Mouse (Mus musculus) kidney, adult 9 months (tissue): ENCODE measurements at regions not wholly inside any gene's neighbourhood (a gene's known extent, or its start where the extent isn't known, plus 50 kb on each side); places are given as distances from the start of the nearest gene placed in this dataset.

Source experiments
- DNase-seq: peaks from one replicate; pipeline ENCODE4 v3.0.0; 2022

DNA sequence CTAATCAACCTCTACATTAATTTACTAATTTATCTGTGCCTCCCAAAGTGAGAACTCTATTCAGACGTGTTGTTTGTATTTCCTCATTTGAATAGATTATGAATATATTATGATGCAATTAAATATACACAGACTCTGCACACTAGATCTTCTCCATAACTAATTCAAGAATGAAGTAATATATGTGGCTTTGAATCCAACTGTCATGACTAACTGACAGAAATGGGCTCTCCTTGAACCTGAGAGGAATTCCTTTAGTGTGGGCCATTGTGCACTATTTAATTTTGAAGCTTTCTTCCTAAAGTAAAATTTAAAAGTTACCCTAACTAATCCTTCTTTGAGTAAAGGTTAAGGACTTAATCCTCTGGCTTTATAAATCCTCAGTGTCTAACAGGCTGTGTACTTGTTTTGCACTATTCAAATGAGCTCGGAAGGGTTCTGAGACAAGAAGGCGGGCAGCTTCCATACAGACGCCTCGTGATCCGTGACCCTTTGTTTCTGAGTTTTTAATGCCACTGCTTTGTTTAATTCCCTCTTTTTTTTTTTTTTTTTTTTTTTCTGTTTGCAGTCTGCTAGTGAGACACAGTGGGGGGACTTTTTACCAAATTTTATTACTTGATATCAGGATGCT lies 128.0 kb upstream of the Sox2 start:
- no peak for DNase-seq

DNA sequence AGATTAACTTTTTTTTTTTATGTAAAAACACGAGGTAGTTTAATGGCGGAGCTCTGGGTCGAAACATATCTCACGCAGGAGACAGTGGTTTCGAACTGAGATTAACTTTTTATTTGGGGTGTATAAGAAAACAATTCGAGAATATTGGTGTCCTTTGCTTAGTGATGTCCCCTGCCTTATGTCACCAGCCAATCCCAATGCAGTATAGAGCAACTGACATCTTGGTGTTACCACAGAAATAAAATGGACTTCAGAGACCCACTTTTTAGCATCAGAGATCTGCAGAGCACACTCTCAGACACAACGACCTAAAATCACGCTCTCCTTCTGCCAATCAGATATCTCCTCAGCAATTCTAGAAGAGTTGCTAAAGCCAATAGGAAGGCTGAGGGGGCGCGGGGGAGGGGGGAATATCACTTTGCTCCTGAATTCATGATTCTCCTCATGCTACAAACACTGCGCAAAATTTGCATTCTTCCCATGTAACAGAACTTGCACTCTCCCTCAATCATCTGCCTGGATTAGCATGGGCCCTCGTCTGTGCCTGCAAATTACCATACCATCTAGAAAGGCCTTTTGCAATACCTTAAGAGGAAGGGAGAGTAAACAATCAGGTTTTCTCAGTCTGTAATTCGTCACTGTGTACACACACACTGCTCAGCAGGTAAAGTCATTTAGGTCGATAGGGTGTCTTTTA lies 128.7 kb upstream of the Sox2 start:
- DNase-seq, result no peak

DNA sequence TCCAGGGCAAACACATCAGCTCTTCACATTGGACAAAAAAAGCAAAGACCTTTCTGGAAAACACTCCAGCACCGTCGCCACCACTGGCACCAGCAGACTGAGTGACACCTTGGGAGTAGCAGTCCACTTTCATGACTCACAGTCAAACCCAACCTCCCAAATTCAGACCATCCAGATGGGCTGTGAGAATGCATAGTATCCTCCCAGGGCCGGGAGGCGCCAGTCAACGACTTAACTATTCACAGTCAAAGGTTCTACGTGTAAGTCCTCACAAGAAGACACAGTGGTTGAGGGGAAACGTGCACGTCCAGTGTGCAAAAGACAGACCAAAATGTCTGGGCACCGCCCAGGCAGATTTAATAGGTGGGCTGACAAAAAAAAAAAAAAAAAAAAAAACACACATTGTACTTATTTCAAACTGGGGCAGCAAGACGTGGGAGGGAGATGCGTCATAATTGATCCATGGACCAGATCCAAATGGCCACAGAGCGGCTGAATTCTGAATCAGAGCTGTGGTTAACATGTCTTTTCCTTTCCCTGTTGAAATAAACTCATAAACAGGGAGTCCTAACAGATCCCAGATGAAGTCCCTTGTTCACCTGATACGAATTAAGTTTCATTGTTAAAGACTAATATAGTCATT lies 137.6 kb upstream of the Sox2 start:
- DNase-seq, result no peak

GRCm38 (mm10) chr3:34510723-34511122 lies 139.5 kb upstream of the Sox2 start:
- DNase-seq, result no peak

DNA sequence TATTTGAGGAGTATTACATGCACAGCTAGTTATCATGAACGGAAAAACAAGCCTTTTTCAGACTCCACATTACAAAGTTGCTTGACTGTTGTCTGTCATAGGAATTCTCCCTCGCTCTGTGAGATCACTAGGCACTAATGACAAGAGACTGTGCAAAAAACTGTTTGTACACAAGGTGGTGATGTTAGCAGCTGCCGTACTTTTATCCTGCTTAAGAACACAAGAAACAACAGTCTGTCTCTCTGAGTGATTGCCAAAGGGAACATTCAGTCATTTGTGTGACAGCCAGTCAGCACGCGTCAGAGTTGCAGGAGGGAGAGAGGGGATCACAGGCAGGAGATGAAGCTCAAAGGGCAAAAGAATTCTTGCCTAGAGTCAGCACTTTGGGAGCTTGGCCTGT lies 141.0 kb upstream of the Sox2 start:
- DNase-seq, result peak; percentile 18

DNA sequence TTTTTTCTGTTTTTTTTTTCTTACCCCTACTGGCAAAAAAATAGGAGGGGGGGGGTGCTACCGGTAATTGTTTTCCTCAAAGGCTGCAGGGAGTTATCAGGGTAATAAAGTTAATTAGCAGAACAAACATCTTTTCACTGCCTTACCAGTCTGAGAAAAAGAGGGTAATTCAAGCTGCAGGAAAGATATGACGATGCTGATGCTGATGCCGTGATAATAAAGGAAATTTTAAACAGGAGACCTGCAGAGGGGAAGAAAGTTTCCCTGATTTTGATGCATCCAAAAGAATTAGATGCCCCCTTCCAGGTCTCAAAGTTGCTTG lies 145.7 kb upstream of the Sox2 start:
- no peak for DNase-seq

- no peak for DNase-seq
These were observed 146.2 kb upstream of the Sox2 start for GRCm38 (mm10) chr3:34503874-34504572.

DNA sequence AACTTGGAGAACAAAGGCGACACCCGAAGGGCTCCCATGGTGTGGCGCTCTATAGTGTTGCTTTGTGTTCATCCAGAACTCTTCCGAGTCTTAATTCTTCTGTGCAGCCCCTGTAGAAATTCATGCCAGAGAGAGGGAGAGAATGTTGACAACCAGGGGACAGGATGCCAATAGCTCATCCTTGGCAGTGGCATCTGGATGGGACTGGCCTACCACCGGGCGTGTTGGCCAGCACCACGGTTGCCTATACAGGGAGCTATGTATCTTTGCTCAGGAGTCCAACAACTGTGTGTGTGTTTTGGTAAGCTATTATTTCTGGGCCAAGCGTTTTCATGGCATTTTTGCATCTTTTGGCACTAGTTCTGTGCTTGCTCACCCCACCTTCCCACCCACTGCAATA lies 153.4 kb upstream of the Sox2 start:
- DNase-seq, result no peak

GRCm38 (mm10) chr3:34495615-34496014 lies 154.6 kb upstream of the Sox2 start:
- no peak for DNase-seq

DNA sequence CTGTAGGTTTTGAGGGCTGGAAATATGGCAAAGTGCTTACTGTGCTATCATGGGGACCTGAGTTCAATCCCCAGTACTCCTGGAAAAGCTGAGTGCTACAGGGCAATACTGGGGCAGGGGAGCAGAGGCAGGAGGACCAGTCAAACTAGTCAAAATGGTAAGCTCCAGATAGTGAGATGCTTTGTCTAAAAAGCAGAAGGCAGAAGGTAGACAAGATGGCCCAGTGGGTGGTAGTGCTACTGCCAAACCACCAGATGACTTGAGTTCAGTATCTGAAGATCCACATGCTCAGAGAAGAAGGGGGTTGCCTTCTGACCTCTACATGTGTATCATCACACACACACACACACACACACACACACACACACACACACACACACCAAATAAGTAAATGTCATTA lies 156.3 kb upstream of the Sox2 start:
- no peak for DNase-seq

DNA sequence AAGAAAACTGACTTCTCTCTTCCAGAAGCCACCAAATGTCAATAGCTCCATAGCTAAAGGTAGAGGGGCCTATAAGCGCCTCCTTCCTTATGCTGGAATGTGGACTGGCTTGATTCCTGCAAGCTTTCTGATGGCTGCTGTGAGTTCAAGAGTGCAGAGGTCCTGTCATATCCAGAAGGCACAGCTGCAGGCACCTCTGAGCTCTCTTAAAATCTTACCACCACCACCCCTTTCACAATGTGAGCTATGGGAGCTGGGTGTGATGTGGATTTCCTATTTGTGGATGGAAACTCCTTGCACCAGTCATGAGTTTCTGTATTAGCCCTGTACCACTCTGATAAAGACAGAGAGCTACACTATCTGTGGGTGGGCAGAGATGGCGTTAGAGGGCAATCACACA lies 161.2 kb upstream of the Sox2 start:
- DNase-seq, result no peak

DNA sequence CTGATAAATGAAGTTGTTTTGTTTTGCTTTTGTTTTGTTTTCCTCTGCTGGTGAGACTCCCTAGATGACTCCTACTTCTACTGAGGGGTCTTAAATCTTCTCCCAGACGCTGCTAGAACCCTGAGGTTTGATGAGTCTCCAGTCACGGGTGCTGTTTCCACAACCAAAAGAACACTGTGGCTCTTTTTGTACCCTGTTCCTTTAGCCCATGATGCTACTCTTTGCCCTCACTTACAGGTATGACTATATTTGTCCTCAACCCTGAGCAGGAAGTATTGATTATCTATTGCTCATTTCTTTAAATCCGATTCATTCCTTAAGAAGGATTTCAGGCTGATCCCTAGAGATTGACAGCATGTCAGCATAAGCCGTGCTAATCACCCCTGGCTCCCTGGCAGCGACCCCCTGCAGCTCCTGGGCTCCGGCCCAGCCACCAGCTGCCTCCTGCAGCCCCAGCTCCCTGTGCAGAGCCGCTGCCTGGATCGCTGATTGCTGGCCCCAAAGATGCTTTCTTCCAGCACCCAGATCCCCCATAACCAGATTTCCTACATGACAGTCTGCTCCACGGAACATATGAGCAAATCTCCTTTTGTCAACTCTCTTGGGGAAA lies 163.7 kb upstream of the Sox2 start:
- peak; percentile 13 for DNase-seq

DNA sequence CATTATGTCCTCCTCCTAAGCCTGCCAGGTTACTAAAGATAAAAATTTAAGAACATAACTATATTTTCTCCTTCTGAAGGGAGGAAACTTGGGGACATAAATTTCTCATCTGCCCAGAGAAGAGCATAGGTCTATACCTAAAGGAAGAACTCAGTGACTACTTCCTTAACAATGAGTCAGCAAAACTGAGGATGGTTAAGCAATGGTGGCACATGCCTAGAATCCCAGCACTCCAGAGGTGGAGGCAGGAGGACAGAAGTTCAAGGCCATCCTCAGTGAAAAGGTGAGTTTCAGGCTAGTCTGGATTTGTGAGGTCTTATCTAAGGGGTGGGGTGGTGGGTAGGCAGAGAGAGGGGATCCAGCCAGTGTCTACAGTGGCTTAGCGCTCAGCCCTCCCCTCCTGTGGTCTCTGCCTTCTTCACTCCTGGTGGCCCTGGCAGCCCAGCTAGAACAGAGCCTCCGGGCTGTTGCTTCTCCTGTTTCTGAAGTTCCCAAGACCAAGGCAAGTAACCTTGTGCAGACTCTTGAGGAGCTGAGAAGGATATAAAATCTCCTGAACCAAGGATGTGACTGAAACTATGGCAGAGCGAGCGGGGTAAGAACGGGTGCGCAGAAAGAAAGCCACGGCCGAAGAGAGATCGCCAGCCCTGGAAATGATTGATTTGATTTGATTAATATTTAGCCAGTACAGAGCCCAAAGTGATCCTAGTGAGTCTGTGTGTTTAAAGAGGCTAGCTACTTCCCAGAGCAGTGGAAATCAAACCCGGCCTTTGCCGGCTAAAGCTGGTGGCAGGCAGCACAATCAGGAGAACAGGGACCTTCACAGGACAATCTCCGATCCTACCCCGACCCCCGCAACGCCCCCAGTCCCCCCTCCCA lies 164.6 kb upstream of the Sox2 start:
- DNase-seq, result peak; percentile 82

DNA sequence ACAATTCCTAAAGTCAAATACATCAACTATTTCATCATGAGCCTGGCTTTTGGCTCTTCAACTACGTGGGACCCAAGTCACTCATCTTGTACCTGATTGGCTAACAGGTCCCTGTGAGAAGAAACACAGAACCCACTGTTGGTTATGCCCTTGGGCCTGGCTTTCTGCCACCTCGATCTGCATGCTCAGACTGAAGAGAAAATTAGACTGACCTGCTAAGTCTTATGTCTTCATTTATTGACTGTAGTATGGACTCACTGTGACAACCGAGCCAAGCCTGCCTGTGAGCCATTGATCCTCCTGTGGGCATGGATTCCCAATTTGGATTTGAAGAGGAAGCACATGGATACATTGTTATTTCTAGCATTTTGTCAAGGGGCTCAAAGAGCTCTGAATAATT lies 166.3 kb upstream of the Sox2 start:
- no peak for DNase-seq

DNA sequence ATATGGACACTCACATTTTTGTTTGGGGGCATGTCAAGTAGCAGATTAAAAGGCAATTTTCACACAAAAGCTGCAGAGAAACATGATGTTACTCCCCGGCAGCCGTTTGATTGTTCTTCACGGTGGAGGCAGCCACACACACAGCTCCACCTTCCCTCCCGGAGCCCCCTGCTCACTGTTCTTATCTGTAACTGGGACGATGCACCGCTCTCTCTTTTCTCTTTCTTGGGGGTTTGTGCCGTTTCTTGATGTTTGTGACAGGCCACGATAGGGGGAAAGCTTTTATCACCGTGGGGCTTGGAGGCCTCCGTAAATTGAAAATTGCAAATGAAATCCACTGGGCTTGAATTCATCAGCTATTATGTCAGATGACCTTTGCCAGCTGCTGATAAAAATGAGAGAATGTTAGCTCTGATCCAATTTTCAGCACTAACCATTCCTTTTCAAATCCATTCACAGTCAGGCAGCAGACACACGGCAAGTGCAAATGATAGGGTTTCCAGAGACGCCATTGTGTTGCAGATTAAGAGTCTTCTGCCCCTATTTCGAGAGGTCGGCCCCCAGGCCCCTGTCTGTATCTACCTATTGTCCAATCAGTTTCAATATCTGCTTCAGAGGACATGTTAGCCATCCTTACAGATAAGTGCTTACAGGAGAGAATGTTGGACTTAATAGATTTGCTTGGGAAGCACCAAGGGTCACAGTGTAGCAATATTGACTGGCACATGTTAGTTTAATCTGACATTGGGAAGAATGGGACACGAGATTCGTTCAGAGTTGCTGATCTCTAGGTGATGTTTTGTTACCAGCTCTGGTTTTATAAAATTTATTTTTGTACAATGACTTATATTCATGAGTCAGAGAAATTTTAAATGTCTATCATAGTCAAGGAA lies 168.1 kb upstream of the Sox2 start:
- no peak for DNase-seq

DNA sequence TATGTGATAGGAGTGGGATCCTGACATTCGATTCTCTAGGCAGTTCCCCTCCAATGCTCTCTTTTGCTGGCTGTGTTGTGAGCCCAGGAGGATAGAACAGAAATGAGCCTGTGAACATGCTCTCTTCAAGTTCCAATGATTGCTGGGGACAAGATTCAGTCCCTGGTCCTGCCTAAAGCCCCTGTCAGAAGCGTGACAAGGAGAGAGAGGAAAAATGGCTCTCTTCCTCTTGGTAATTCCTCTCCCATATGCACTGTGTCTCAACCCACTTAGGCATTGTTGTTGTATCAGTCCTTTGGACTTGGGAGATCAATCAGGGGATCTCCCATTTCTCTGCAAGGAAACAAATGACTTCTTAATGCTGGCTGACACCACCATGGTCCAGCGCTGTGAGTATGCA lies 168.9 kb upstream of the Sox2 start:
- no peak for DNase-seq

- no peak for DNase-seq
These were observed 176.1 kb upstream of the Sox2 start for GRCm38 (mm10) chr3:34474126-34474525.

DNA sequence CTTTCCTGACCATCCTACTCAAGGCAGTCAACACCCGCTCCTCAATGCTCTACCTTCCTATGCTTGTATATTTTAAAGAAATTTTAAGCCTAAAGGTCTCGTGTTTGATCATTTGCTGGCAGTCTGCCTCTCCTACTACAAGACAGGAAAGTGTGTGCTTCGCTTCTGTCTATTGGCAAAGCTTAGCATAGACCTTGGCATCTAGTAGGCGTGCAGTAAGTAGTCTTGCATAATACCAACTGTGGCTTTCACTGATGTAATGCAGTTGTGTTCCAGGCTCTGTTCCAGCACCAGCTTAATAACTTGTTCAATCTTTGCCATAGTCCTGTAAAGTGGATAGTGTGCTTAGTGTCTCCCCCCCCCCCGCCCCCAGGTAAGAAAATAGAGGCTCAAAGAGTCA lies 179.5 kb upstream of the Sox2 start:
- DNase-seq, result no peak

- DNase-seq, result no peak
These were observed 180.3 kb upstream of the Sox2 start for GRCm38 (mm10) chr3:34469946-34470345.

GRCm38 (mm10) chr3:34466312-34466711 lies 183.9 kb upstream of the Sox2 start:
- no peak for DNase-seq

DNA sequence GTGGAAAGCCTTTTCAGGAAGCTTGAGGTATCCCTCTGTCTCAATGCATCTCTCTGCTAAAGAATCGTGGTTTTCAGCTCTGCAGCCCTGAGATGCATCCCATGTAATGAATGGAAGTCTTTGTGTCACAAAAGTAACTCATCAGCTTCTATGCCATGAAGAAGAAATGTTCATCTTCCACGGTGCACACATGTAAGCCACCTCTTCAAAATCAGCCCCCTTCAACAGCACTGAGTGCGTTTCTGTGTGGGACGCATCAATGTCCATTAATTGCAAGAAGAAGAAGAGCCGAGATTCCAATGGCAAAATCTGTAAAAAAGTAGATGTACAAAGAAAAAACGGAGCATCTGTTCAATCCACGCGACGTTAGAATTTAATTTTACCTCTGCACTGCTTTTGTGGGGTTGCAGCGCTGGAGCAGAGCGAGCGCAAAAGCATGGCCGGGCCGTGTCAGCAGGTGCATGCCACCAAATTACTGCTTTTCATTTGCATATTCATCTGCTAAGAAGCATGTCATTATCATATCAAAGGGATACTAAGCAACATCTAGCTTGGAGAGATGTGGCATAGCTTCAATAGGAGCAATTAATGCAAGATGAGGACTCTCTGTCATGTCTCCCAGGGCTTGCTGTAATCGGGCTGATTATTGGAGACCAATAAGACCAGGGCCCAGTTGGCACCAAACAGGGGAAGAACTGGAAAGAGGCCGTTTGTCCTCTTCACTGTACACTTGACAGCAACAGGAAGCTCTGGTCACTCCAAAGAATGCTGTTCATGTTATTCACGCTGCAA lies 185.0 kb upstream of the Sox2 start:
- no peak for DNase-seq
